Mouse (Mus musculus) bone marrow macrophage, adult 2 months (primary cell): Measurements from ENCODE around the gene Rps16. TPM values are rescaled to one million over a fixed set of nuclear protein-coding genes. Genes with fewer than 3 reads are reported as not detected.

Experiments
- H3K27ac ChIP-seq: 2 replicates; pipeline ENCODE4 v1.5.1; 2012; ENCODE audit warnings: low read depth, low read length; ENCODE audit not compliant: insufficient read depth
- H3K4me1 ChIP-seq: 2 replicates; pipeline ENCODE4 v1.6.1; 2012; ENCODE audit warnings: low read length; ENCODE audit not compliant: control insufficient read depth, insufficient read depth
- H3K4me3 ChIP-seq: 2 replicates; pipeline ENCODE4 v1.5.1; 2012; ENCODE audit warnings: mild to moderate bottlenecking, low read length, moderate library complexity; ENCODE audit not compliant: insufficient read depth
- CTCF ChIP-seq: IDR thresholded peaks from 2 replicates; pipeline ENCODE4 v1.5.1; 2012; ENCODE audit warnings: low read depth, mild to moderate bottlenecking, low read length, moderate library complexity
- POLR2A ChIP-seq: IDR thresholded peaks from 2 replicates; pipeline ENCODE4 v1.6.1; 2012; ENCODE audit warnings: mild to moderate bottlenecking, low read depth, low read length, borderline replicate concordance
- polyA plus RNA-seq: library from polyadenylated mRNA; stranded (reverse); fragments of >200 nt; gene quantifications from 2 replicates; pipeline ENCODE4 v1.2.4, GENCODE M21; 2012; ENCODE audit not compliant: missing spikeins, insufficient read depth, insufficient read length

Rps16 gene
- 801 and 823 TPM in 2 replicates for polyA plus RNA-seq

DNA sequence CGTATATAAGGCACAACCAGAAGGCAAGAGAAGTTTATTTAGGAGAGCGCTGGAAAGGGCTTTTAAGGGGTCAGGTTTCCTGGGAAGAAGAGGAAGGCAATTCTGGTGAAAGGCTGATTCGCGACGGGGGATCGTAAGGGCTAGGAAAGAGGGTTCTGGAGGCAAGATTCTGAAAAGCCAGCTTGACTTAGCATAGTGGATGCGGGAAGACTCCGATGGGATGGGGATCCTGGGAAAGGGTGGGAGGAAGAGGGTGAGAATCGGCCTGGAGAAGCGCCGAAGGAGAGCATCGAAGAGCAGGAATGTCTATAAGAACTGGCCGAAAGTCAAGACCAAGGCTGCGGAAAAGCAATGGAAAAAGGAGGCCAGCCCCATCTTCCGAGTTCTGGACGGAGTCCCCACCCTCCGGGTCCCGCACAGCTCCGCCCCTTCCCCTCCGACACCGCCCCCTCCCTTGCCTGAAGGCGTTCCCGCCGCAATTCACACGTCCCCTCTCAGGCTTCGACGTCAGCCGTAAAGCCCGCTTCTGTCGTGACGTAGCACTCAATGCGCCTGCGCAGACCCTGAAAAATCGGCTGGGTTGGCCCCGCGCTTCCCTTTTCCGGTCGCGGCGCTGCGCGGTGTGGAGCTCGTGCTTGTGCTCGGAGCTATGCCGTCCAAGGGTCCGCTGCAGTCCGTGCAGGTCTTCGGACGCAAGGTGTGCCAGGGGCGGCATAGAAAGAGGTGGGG is at the start of gene Rps16:
Rps16 (plus strand) TSS at position 498 of the 729 bp plus-strand sequence.
- no peak for TF ChIP-seq CTCF
- TF ChIP-seq POLR2A, result 0 out of 2 replicates have a peak, but pooled peaks have one; percentile 51
- Histone ChIP-seq H3K4me3 (peak within 1 kb of the TSS; percentile 93), H3K4me1 (peaks cover 27% of the 10 kb centered on the region), H3K27ac (peak within 1 kb of the TSS; percentile 83)

GRCm38 (mm10) chr7:28301616-28302433 is 48.6 kb upstream of the Rps16 start, which contains the start of gene Dll3:
Gene Dll3, minus strand, starts transcription at chr7:28302238.
- Histone ChIP-seq H3K4me1 (no peaks in the 10 kb centered on the region), H3K4me3 (peak within 1 kb of the TSS; percentile 25), H3K27ac (no peak within 1 kb of the TSS)
- TF ChIP-seq POLR2A (no peak), CTCF (peak; percentile 38; the same call in 1 of the 2 replicates)

- no peak overlapping the region for H3K27ac ChIP-seq
- TF ChIP-seq CTCF (no peak), POLR2A (no peak)
- peaks cover under 1% of the 10 kb centered on the region; the same call in 1 of the 2 replicates for H3K4me1 ChIP-seq
- no peak overlapping the region for H3K4me3 ChIP-seq
Observed at GRCm38 (mm10) chr7:28305641-28306040, 44.8 kb upstream of the Rps16 start.

DNA sequence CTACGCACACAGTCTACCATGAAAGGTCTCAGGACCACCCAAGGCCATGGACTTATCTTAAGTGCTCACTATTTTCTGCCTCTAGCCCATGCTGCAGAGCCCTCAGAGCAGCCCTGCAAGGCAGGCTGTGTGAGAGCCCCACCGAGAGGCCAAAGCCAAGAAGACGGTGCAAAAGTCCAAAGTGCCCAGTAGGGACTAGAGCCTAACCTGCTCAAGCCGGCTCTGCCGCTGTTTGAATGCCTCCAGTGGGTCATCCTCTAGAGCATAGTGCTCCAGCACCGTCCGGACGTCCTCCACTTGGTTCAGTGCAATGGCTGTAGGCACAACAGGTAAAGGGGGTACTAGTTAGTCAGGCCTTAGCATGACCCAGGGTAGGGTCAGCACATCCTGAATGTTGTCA is 44.2 kb upstream of the Rps16 start:
- TF ChIP-seq CTCF (no peak), POLR2A (no peak)
- H3K4me1 ChIP-seq, result peaks cover 3% of the 10 kb centered on the region; the same call in 1 of the 2 replicates
- no peak overlapping the region for H3K4me3 ChIP-seq
- H3K27ac ChIP-seq, result no peak overlapping the region

DNA sequence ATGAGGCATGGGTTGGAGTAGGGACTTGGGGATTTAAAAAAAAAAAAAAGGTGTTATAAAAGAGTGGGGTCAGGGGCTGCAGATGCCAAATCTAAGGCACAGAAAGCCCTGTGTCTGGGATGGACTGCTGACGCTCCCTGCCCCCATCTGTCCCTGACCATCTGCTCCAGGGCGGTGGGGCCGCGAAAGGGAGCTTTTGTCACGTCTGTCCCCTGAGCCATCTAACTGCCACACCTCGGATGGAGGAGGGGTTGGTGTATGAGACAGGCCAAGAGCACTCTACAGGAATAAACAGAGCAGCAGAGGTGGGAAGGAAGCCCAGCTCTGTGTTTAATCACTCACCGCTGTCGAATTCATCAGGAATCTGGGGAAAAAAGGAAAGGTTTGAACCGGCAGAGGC is 40.7 kb upstream of the Rps16 start:
- TF ChIP-seq CTCF (no peak), POLR2A (no peak)
- H3K27ac ChIP-seq, result no peak overlapping the region
- H3K4me3 ChIP-seq, result no peak overlapping the region
- H3K4me1 ChIP-seq, result peaks cover 3% of the 10 kb centered on the region; the same call in 1 of the 2 replicates

GRCm38 (mm10) chr7:28311151-28311925 is 39.1 kb upstream of the Rps16 start:
- H3K4me1 ChIP-seq, result peaks cover 3% of the 10 kb centered on the region; the same call in 1 of the 2 replicates
- H3K4me3 ChIP-seq, result peak overlapping the region; percentile 92
- 0 out of 2 replicates have a peak overlapping the region, but pooled peaks have one; percentile 9 for H3K27ac ChIP-seq
- TF ChIP-seq CTCF (no peak), POLR2A (no peak)

GRCm38 (mm10) chr7:28311926-28312543 is 38.4 kb upstream of the Rps16 start, which contains the start of gene Timm50:
Gene Timm50, minus strand, starts transcription at chr7:28312072.
- 0 out of 2 replicates have a peak within 1 kb of the TSS, but pooled peaks have one; percentile 9 for H3K27ac ChIP-seq
- no peak for TF ChIP-seq CTCF
- TF ChIP-seq POLR2A, result no peak
- H3K4me1 ChIP-seq, result peaks cover 3% of the 10 kb centered on the region; the same call in 1 of the 2 replicates
- peak within 1 kb of the TSS; percentile 92 for H3K4me3 ChIP-seq

DNA sequence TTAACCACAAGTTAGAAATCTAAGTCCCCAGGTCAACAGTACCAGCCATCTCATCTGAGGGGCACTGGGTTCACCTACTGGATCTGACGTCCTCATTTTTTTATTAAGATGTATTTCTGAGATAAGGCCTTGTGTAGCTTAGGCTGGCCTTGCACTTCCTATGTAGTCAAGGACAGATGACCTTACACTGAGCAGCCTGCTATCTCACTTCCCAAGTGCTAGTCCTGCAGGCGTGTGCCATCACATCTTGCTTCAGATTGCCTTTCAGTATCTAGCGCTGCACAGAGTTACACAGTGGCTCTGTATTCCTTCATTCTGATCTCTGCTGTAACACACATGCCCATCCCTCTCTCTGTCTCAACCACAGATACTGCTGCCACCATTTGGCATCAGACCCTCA is 32.4 kb upstream of the Rps16 start:
- Histone ChIP-seq H3K27ac (no peak overlapping the region), H3K4me3 (no peak overlapping the region), H3K4me1 (peaks cover 10% of the 10 kb centered on the region)
- no peak for TF ChIP-seq CTCF
- TF ChIP-seq POLR2A, result no peak

DNA sequence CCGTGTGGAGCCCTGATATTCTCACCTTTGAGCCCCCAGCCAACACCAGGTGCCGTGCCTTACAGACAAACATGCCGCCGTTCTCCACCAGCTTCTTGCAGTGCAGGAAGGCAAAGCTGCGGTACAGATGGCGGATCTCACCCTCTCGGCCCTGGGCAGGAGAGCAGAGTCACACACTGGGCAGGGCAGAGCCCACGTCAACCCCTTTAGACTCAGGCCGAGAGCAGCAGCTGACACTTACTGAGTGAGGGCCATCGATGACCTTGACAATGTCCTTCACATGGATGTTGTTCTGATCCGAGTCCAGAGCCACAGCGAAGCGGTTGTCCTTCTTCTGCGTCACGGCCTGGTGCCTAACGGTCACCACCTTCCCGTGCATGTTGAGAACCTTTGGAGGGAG is 31.7 kb upstream of the Rps16 start:
- TF ChIP-seq POLR2A, result no peak
- no peak for TF ChIP-seq CTCF
- H3K27ac ChIP-seq, result no peak overlapping the region
- H3K4me1 ChIP-seq, result peaks cover 12% of the 10 kb centered on the region
- H3K4me3 ChIP-seq, result no peak overlapping the region
